Mouse (Mus musculus) embryonic facial prominence, embryonic 13.5 days (tissue): ENCODE measurements around the gene Fxyd4. TPM values are rescaled to one million over a fixed set of nuclear protein-coding genes. Genes with fewer than 3 reads are reported as not detected.

Source experiments
- ATAC-seq: fragments of 200-750 bp; cut with Nextera tagmentation; 2 replicates; pipeline ENCODE4 v1.8.0; 2017; ENCODE audit warnings: low read depth; ENCODE audit not compliant: insufficient number of reproducible peaks, insufficient read depth, low FRiP score, low TSS enrichment
- H3K27ac ChIP-seq: fragments of 300-500 bp; sonication (generic); 2 replicates; pipeline ENCODE4 v1.5.1; 2015; ENCODE audit warnings: moderate library complexity, mild to moderate bottlenecking, inconsistent platforms
- H3K27me3 ChIP-seq: fragments of 300-500 bp; sonication (generic); 2 replicates; pipeline ENCODE4 v1.6.1; 2015; ENCODE audit warnings: mild to moderate bottlenecking, inconsistent platforms
- H3K36me3 ChIP-seq: fragments of 300-500 bp; sonication (generic); 2 replicates; pipeline ENCODE4 v1.6.1; 2015; ENCODE audit warnings: mild to moderate bottlenecking, inconsistent platforms
- H3K4me1 ChIP-seq: fragments of 300-500 bp; sonication (generic); 2 replicates; pipeline ENCODE4 v1.6.1; 2015; ENCODE audit warnings: inconsistent platforms
- H3K4me2 ChIP-seq: fragments of 300-500 bp; sonication (generic); 2 replicates; pipeline ENCODE4 v1.6.1; 2015; ENCODE audit warnings: moderate library complexity, mild to moderate bottlenecking, inconsistent platforms
- H3K4me3 ChIP-seq: fragments of 300-500 bp; sonication (generic); 2 replicates; pipeline ENCODE4 v1.5.1; 2015; ENCODE audit warnings: mild to moderate bottlenecking, inconsistent platforms
- H3K9ac ChIP-seq: fragments of 300-500 bp; sonication (generic); 2 replicates; pipeline ENCODE4 v1.6.1; 2015; ENCODE audit warnings: mild to moderate bottlenecking, inconsistent platforms
- H3K9me3 ChIP-seq: fragments of 300-500 bp; sonication (generic); 2 replicates; pipeline ENCODE4 v1.6.1; 2016; ENCODE audit warnings: inconsistent platforms
- WGBS: fragments of 180-500 bp; shearing (Covaris S2); methylation state at CpG from one replicate; pipeline ENCODE4 v1.1.7; 2015; ENCODE audit warnings: mixed read lengths; 5-methylcytosine and 5-hydroxymethylcytosine counted together
- polyA plus RNA-seq: library from polyadenylated mRNA; unstranded; fragments of >200 nt; fragmentation: Nextera tagmentation; extraction: Ambion mirVana; gene quantifications from 2 replicates; pipeline ENCODE4 v1.2.1, GENCODE M21; 2015

Gene Fxyd4
- polyA plus RNA-seq, 1 experiment from 2014 or later, result 2.4 TPM

GRCm38 (mm10) chr6:117902556-117902955, 34.9 kb downstream of the Fxyd4 start:
- H3K27ac ChIP-seq, result no peak overlapping the region
- H3K36me3 ChIP-seq, result no peaks in the 10 kb centered on the region
- no peak for ATAC-seq
- H3K27me3 ChIP-seq, result no peaks in the 10 kb centered on the region
- H3K4me3 ChIP-seq, result no peak overlapping the region
- WGBS, result 72% methylated on average over 4 of the region's 4 CpGs
- no peaks in the 10 kb centered on the region for H3K9me3 ChIP-seq
- no peak overlapping the region for H3K9ac ChIP-seq
- no peak overlapping the region for H3K4me2 ChIP-seq
- H3K4me1 ChIP-seq, result peaks cover 7% of the 10 kb centered on the region; the same call in 1 of the 2 replicates

GRCm38 (mm10) chr6:117901510-117902402, 35.7 kb downstream of the Fxyd4 start:
- H3K36me3 ChIP-seq, result no peaks in the 10 kb centered on the region

GRCm38 (mm10) chr6:117900126-117901080, 37.1 kb downstream of the Fxyd4 start, which contains the start of gene Hnrnpf:
TSS of gene Hnrnpf (plus strand) at chr6:117900324.
- H3K36me3 ChIP-seq, result no peaks in the 10 kb centered on the region
- H3K9me3 ChIP-seq, result no peaks in the 10 kb centered on the region
- ATAC-seq, result no peak
- no peak within 1 kb of the TSS for H3K9ac ChIP-seq
- no peak within 1 kb of the TSS for H3K4me3 ChIP-seq
- H3K27me3 ChIP-seq, result no peaks in the 10 kb centered on the region
- 74% methylated on average over 17 of the region's 17 CpGs for WGBS
- peaks cover 4% of the 10 kb centered on the region; the same call in 1 of the 2 replicates for H3K4me1 ChIP-seq
- H3K4me2 ChIP-seq, result no peak within 1 kb of the TSS
- no peak within 1 kb of the TSS for H3K27ac ChIP-seq

More at GRCm38 (mm10) chr6:117901510-117902402, 35.7 kb downstream of the Fxyd4 start:
- H3K4me1 ChIP-seq, result peaks cover 7% of the 10 kb centered on the region; the same call in 1 of the 2 replicates
- no peak overlapping the region for H3K4me2 ChIP-seq
- no peak for ATAC-seq
- no peak overlapping the region for H3K4me3 ChIP-seq
- H3K9ac ChIP-seq, result no peak overlapping the region
- no peaks in the 10 kb centered on the region for H3K27me3 ChIP-seq
- H3K9me3 ChIP-seq, result no peaks in the 10 kb centered on the region
- H3K27ac ChIP-seq, result no peak overlapping the region
- WGBS, result 70% methylated on average over 9 of the region's 9 CpGs

- no peaks in the 10 kb centered on the region for H3K27me3 ChIP-seq
- no peak overlapping the region for H3K4me3 ChIP-seq
- no peak overlapping the region for H3K9ac ChIP-seq
- no peaks in the 10 kb centered on the region for H3K4me1 ChIP-seq
- no peak overlapping the region for H3K4me2 ChIP-seq
- 67% methylated on average over 5 of the region's 5 CpGs for WGBS
- no peaks in the 10 kb centered on the region for H3K9me3 ChIP-seq
- H3K27ac ChIP-seq, result no peak overlapping the region
- no peaks in the 10 kb centered on the region for H3K36me3 ChIP-seq
- no peak for ATAC-seq
These were observed 39.7 kb downstream of the Fxyd4 start for GRCm38 (mm10) chr6:117897800-117898199.

GRCm38 (mm10) chr6:117893435-117893834, 44.1 kb downstream of the Fxyd4 start:
- Histone ChIP-seq H3K36me3 (no peaks in the 10 kb centered on the region), H3K27me3 (no peaks in the 10 kb centered on the region), H3K9me3 (no peaks in the 10 kb centered on the region), H3K4me3 (no peak overlapping the region), H3K4me1 (no peaks in the 10 kb centered on the region), H3K27ac (no peak overlapping the region), H3K9ac (no peak overlapping the region), H3K4me2 (no peak overlapping the region)
- no peak for ATAC-seq
- WGBS, result 88% methylated on average over 2 of the region's 2 CpGs

GRCm38 (mm10) chr6:117892386-117892785, 45.1 kb downstream of the Fxyd4 start:
- 62% methylated on average over 3 of the region's 3 CpGs for WGBS
- Histone ChIP-seq H3K36me3 (no peaks in the 10 kb centered on the region), H3K4me2 (no peak overlapping the region), H3K9ac (no peak overlapping the region), H3K27me3 (no peaks in the 10 kb centered on the region), H3K9me3 (no peaks in the 10 kb centered on the region), H3K27ac (no peak overlapping the region), H3K4me3 (no peak overlapping the region), H3K4me1 (no peaks in the 10 kb centered on the region)
- ATAC-seq, result no peak

GRCm38 (mm10) chr6:117891369-117892160, 45.9 kb downstream of the Fxyd4 start:
- Histone ChIP-seq H3K27ac (no peak overlapping the region), H3K4me2 (no peak overlapping the region), H3K9ac (no peak overlapping the region), H3K36me3 (no peaks in the 10 kb centered on the region), H3K4me3 (no peak overlapping the region), H3K27me3 (no peaks in the 10 kb centered on the region), H3K9me3 (no peaks in the 10 kb centered on the region), H3K4me1 (no peaks in the 10 kb centered on the region)
- 68% methylated on average over 14 of the region's 14 CpGs for WGBS
- no peak for ATAC-seq

GRCm38 (mm10) chr6:117890257-117890656, 47.2 kb downstream of the Fxyd4 start:
- Histone ChIP-seq H3K9me3 (no peaks in the 10 kb centered on the region), H3K27me3 (no peaks in the 10 kb centered on the region), H3K36me3 (no peaks in the 10 kb centered on the region), H3K4me1 (no peaks in the 10 kb centered on the region), H3K9ac (no peak overlapping the region), H3K4me3 (no peak overlapping the region), H3K4me2 (no peak overlapping the region), H3K27ac (no peak overlapping the region)
- WGBS, result 79% methylated on average over 6 of the region's 6 CpGs
- no peak for ATAC-seq

- no peaks in the 10 kb centered on the region for H3K27me3 ChIP-seq
- no peak for ATAC-seq
- no peaks in the 10 kb centered on the region for H3K9me3 ChIP-seq
- 57% methylated on average over 2 of the region's 2 CpGs for WGBS
- no peak overlapping the region for H3K4me2 ChIP-seq
- H3K4me1 ChIP-seq, result no peaks in the 10 kb centered on the region
- no peak overlapping the region for H3K27ac ChIP-seq
- H3K9ac ChIP-seq, result 0 out of 2 replicates have a peak overlapping the region, but pooled peaks have one; percentile 16
- no peak overlapping the region for H3K4me3 ChIP-seq
- no peaks in the 10 kb centered on the region for H3K36me3 ChIP-seq
These were observed 48.8 kb downstream of the Fxyd4 start for GRCm38 (mm10) chr6:117888642-117889096.

GRCm38 (mm10) chr6:117888032-117888431, 49.5 kb downstream of the Fxyd4 start:
- no peak for ATAC-seq
- Histone ChIP-seq H3K9ac (no peak overlapping the region), H3K4me2 (no peak overlapping the region), H3K4me1 (no peaks in the 10 kb centered on the region), H3K4me3 (no peak overlapping the region), H3K36me3 (no peaks in the 10 kb centered on the region), H3K27ac (no peak overlapping the region), H3K9me3 (no peaks in the 10 kb centered on the region), H3K27me3 (no peaks in the 10 kb centered on the region)
- WGBS, result 60% methylated on average over 1 of the region's 1 CpGs

- WGBS, result 83% methylated on average over 2 of the region's 2 CpGs
- no peak overlapping the region for H3K4me2 ChIP-seq
- no peak overlapping the region for H3K27ac ChIP-seq
- no peak overlapping the region for H3K9ac ChIP-seq
- no peaks in the 10 kb centered on the region for H3K9me3 ChIP-seq
- H3K4me3 ChIP-seq, result no peak overlapping the region
- H3K4me1 ChIP-seq, result peaks cover 1% of the 10 kb centered on the region; the same call in 1 of the 2 replicates
- ATAC-seq, result no peak
- no peaks in the 10 kb centered on the region for H3K27me3 ChIP-seq
- no peaks in the 10 kb centered on the region for H3K36me3 ChIP-seq
These were observed 51.5 kb downstream of the Fxyd4 start for GRCm38 (mm10) chr6:117885943-117886342.
